Mouse (Mus musculus) retina, embryonic 14.5 days (tissue): ENCODE results near the gene Mrpl46.

Experiments
- DNase-seq: peaks from one replicate; pipeline ENCODE4 v3.0.0-alpha.2; 2015; ENCODE audit warnings: low spot score

Mrpl46 gene

GRCm38 (mm10) chr7:78782639-78783581 lies at the start of gene Mrpl46, which contains the start of gene Mrps11:
Mrpl46 (minus strand) TSS chr7:78783531.
Mrps11 (plus strand) TSS chr7:78783119.
- DNase-seq, result peak; percentile 94

- DNase-seq, result no peak
These were observed 44.5 kb upstream of the Mrpl46 start for GRCm38 (mm10) chr7:78827749-78828362.

DNA sequence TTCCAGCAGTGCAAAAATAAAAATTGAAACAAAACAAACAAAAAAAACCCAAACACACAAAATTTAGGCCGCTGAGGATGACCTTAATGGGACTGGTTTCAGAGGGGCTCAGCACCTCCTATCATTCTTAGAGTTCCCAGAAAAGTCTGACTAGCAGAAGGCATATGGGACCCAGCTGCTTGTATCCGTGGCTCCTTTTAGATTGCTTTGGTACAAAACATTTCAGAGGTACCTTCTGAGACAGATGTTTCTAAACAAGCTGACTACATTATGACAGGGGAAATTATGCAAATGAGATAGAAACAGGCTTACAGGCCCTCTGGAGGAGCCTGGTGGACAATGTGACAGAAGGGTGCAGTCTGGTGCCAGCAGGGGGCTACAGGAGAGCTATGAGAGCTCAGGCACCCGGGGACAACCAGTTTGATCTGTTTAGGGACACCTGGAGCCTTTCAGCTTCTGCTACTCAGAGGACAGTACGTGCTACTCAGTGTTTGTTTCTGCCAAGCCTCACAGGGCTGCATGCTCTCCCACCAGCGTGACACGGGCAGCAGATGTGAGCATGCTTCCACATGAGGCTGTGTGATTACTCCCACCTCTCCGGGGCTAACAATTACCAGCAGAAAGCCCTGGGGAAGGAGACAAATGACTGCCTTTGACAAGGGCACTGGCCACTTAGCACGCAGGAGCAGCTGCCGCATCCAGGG lies 43.5 kb upstream of the Mrpl46 start:
- peak; percentile 47 for DNase-seq

DNA sequence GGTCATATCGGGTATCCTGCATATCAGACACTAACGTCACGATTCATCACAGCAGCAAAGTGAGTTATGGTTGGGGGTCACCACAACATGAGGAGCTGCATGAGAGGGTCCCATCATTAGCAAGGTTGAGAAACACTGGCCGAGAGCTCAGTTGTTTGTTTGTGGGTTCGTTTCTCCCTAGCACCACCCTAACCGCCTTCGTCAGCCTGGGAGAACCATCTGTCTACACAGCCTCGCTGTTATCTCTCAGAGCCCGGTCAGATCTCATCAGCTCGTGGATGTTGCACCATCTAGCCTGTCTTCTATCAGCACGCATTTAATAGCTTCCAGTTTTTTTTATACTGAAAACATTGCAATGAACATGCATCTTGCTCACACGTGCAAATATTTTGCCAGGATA lies 35.0 kb upstream of the Mrpl46 start:
- DNase-seq, result no peak

DNA sequence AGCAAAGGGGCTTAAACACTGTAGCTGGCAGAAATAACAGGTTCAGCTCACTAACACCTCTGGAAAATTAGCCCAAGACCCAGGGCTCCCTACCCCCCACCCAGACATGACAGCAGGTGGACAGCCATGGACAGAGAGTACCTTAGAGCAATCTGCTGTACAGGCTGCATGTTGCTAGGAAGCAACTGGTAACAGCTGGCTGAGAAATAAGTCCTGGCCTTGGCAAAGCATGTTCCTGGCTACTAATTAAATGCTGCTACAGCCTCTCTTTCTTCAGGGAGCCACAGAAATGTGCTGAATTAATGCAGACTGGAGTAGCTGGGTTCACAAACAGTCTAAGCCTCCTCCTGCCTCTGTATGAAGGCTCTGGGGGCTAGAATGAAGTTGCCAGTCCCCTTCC lies 31.4 kb upstream of the Mrpl46 start:
- DNase-seq, result no peak

DNA sequence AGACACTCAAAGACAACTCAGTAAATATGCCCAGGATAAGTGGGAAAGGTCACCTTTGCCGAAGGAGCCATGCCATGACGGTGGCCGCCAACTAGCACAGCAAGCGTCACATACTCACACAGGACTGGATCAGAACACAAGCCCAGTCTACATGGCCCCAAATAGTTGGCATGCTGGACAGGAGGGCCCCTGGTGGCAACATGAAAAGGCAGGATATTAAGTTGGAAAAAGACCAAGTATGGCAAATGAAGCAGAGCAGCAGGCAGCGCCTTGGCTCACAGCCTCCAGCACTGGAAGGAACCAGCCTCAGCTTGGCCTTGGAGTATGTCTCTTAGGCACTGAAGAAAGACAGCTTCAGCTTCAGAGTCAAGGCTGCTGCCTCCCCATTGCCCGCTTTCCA lies 30.5 kb upstream of the Mrpl46 start:
- DNase-seq, result no peak

DNA sequence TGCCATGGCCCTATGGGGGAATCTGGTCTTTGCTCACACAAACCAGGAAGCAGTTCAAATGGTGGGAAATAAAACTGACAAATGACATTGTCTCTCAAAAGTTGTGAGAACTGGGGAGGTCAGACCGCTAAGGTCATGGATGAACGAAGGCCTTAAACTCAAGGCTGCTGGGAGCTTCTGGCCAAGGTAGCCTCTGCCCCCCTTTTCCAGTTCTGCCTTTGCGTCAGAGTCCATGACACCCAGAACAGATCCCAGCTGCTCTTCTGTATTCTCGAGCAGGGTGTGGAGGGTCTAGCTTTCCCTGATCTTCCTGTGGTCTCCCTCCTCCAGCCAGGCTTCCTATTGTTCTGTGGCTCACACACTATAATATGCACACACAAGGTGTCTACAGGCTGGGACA lies 23.9 kb upstream of the Mrpl46 start:
- DNase-seq, result no peak

DNA sequence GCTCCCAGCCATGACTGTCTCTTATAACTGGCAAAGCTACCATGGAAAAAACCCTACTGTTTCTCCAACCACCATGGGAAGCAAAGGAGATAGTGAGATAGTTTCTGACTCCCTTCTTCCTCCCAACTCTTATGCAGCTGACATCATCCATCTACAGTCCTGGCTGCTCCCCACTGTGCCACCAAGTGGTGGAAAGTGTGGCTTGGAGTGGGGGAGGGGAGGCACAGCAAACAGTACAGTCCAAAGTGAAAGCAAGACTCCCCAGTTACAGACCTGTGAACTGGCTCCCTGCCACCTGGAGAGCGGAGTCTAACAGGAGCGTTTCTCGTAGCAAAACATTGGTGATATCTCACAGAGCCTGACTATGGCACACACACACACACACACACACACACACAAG lies 20.5 kb upstream of the Mrpl46 start:
- DNase-seq, result no peak

DNA sequence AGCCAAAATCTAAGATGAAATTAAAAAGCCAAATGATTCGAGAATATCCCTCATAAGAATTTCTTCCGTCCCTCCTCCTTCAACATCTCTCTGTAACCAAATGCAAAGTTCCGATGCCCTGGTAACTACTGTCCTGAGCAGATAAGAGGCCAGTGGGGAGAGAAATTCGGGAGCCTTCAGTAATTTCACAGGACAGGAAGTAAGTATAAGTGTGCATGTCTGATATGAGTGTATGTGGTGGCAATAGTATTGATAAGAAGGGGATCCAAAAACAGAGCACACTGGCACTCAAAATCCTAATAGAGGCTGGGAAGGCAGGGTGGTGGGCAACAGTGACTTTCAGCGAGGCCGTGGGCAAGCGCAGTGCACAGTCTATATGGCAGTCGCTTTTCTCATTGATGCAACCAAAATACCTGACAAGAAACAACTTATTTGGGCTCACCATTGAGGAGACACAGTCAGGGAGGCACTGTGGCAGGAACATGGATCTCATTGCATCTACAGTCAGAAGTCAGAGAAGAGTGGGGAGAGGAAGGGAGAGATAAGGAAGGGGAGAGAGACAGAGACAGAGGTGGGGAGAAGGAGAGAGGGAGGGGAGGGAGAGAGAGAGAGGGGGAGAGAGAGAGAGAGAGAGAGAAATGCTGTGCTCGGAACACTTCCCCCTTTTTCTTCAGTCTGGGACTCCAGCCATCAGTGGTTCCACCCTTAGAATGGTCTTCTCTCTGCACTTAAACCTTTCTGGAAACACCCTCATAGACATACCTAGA lies 16.6 kb upstream of the Mrpl46 start:
- no peak for DNase-seq

GRCm38 (mm10) chr7:78797843-78798455 lies 14.6 kb upstream of the Mrpl46 start:
- DNase-seq, result peak; percentile 9

DNA sequence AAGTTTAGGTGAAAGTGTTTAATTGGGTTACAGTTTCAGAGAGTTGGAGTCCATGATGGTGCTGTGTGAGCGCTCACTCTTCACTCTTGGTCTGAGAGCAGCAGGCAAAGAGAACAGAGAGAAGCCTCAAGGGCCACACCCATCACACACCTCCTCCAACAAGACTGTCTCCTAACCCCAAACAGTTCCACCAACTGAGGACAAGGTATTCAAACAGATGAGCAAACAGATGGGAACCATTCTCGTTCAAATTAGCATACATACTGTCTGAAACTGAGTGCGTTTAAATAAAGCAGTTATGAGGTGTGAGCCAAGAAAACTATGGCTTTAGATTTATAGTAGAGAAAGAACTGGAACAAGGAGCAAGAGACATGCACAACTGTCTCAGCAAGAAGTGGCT lies 13.3 kb upstream of the Mrpl46 start:
- no peak for DNase-seq

DNA sequence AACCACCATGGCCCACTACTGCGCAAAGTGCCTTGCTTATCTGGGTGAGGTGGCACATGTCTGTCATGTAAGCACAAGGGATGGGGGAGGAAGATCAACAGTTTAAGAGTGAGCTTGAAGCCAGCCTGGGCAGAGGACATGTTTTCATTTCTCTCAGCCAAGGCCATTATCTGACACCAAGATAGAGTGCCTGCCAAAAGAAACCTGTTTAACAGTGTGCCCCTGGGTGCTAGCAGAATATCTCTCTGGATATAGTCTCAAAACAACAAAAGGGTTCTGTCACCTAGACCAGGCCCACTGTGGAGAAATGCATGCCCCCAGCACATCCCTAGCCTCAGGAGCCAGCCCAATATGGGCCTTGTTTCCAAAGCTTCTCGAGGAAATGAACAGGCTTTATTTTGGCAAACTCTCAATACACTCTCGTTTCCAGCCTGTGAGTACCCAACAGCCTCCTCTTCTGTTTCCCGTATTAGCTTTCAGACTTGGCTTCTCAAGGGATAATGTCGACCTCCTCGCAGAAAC lies 11.3 kb upstream of the Mrpl46 start:
- no peak for DNase-seq

GRCm38 (mm10) chr7:78793895-78794570 lies 10.7 kb upstream of the Mrpl46 start:
- no peak for DNase-seq

- peak; percentile 93 for DNase-seq
These were observed 8.3 kb upstream of the Mrpl46 start for GRCm38 (mm10) chr7:78791359-78792222.

DNA sequence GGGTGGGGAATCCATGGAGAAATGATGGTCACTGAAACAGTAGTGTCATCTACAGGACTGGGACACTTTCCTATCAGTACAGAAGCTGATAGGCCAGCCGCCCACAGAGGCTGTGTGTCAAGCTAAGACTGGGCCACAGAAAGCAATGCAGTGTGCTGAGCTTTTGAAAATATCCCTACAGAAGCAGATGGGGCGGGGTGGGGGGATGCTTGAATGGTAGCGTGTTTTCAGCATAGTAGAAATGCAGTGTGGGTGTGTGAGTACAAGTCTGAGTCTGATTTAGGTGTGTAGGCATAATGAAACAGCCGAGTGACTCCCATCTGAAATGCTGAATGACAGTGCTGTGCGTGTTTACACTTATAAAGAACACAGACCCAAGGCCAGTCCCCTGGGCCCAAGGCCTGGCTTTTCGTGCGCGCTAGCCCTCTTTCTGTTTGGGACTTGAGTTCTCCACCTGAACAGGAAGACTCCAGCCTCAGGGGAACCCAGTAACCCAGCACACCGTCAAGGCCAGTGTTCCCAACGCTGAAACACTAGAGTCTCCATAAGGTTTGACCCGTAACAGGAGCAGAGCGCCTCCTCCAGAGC lies 4.6 kb upstream of the Mrpl46 start:
- no peak for DNase-seq

- no peak for DNase-seq
These were observed 2.6 kb upstream of the Mrpl46 start for GRCm38 (mm10) chr7:78785906-78786305.

GRCm38 (mm10) chr7:78778741-78779140 lies 4.6 kb downstream of the Mrpl46 start:
- DNase-seq, result no peak

DNA sequence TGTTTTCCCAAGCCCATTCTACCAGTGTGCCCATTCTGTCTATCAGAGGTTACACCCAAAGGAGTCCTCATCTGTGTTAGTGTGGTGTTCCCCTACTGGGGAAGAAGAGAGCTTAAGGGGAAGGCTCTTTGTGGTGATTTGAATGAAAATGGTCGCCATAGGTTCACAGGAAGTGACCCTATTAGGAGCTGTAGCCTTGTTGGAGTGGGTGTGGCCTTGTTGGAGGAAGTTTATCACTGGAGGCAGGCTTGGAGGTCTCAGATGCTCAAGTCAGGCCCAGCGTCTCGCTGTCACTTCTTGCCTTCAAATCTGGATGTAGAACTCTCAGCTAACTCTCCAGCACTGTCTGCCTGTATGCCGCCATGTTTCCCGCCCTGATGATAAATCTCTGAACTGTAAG lies 12.4 kb downstream of the Mrpl46 start:
- no peak for DNase-seq

GRCm38 (mm10) chr7:78769075-78769652 lies 14.2 kb downstream of the Mrpl46 start:
- no peak for DNase-seq
